Mouse (Mus musculus) forebrain, postnatal 0 days (tissue): ENCODE results near the gene Tcf7l1. TPM values are rescaled to one million over a fixed set of nuclear protein-coding genes. Genes with fewer than 3 reads are reported as not detected.

Source experiments
- ATAC-seq: fragments of 200-750 bp; cut with Nextera tagmentation; 2 replicates; pipeline ENCODE4 v1.8.0; 2017; ENCODE audit warnings: mild to moderate bottlenecking, moderate library complexity
- DNase-seq: peaks from one replicate; pipeline ENCODE4 v3.0.0-alpha.2; 2015
- H3K27ac ChIP-seq: fragments of 300-500 bp; sonication (generic); 2 replicates; pipeline ENCODE4 v1.5.1; 2014; ENCODE audit warnings: low read depth, mild to moderate bottlenecking, antibody characterized with exemption, low read length, moderate library complexity, mixed read lengths
- H3K27me3 ChIP-seq: fragments of 300-500 bp; sonication (generic); 2 replicates; pipeline ENCODE4 v1.6.1; 2014; ENCODE audit warnings: mild to moderate bottlenecking, low read length, mixed read lengths; ENCODE audit not compliant: insufficient read depth
- H3K36me3 ChIP-seq: fragments of 300-500 bp; sonication (generic); 2 replicates; pipeline ENCODE4 v1.6.1; 2014; ENCODE audit warnings: mild to moderate bottlenecking, moderate library complexity; ENCODE audit not compliant: insufficient read depth
- H3K4me1 ChIP-seq: fragments of 300-500 bp; sonication (generic); 2 replicates; pipeline ENCODE4 v1.6.1; 2014; ENCODE audit warnings: antibody characterized with exemption; ENCODE audit not compliant: insufficient read depth
- H3K4me2 ChIP-seq: fragments of 300-500 bp; sonication (generic); 2 replicates; pipeline ENCODE4 v1.6.1; 2014; ENCODE audit warnings: low read depth, mild to moderate bottlenecking, moderate library complexity
- H3K4me3 ChIP-seq: fragments of 300-500 bp; sonication (generic); 2 replicates; pipeline ENCODE4 v1.5.1; 2014; ENCODE audit warnings: low read depth, low read length, mixed read lengths
- H3K9ac ChIP-seq: fragments of 300-500 bp; sonication (generic); 2 replicates; pipeline ENCODE4 v1.6.1; 2014; ENCODE audit warnings: mild to moderate bottlenecking
- H3K9me3 ChIP-seq: fragments of 300-500 bp; sonication (generic); 2 replicates; pipeline ENCODE4 v1.6.1; 2016; ENCODE audit warnings: low read length
- CTCF ChIP-seq: sonication (generic); IDR thresholded peaks from 2 replicates; pipeline ENCODE4 v1.5.1; 2016; ENCODE audit warnings: antibody characterized with exemption, control low read depth, low read depth
- WGBS: fragments of 180-500 bp; shearing (Covaris S2); extraction: QIAGEN DNeasy Blood & Tissue Kit; methylation state at CpG from one replicate; pipeline ENCODE4 v1.1.7; 2014; 5-methylcytosine and 5-hydroxymethylcytosine counted together
- polyA plus RNA-seq: library from polyadenylated mRNA; unstranded; fragments of >200 nt; fragmentation: Nextera tagmentation; extraction: Ambion mirVana; gene quantifications from 2 replicates; pipeline ENCODE4 v1.2.1, GENCODE M21; 2015
- total RNA-seq: library from RNA; depleted of rRNA; stranded (reverse); fragments of >200 nt; gene quantifications from 2 replicates; pipeline ENCODE4 v1.2.3, GENCODE M21; 2014

Gene Tcf7l1
- total and polyA plus RNA-seq, 2 experiments from 2014 or later: 1.1 to 4.5 TPM

DNA sequence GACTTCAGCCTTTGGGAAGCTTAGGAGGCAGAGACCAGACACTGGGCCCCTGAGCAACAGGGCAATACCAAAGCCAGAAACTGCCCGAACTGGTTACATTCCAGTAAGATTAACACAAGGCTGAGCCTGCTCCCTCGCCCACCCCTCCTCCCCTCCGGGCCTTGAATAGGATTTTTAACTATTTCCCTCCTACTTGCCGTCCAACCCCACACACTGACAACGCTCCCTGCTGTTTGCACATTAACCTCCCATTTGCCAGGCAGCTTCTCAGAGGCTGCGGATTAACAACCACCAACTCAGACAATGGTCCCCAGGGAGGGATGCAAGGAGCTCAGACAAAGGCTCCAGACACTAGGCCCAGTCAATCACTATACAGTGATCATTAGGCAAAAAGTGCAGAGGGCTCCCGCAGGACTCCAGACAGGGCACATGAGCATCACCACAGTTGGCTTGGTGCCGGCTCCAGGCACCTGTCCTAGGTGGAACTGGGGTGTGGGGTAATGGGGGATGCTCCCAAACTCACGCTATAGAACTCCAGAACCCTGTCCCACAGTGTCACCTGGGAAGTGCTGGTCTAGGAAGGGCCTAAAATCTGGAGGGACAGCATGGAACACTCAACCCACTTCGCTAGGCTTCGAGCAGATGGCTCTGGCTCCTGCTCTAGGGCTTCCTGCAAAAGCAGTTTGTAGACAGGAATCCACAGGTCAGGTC is 111.4 kb downstream of the Tcf7l1 start:
- no peaks in the 10 kb centered on the region for H3K36me3 ChIP-seq
- DNase-seq: no peak
- 19% methylated on average over 11 of the region's 11 CpGs for WGBS
- no peaks in the 10 kb centered on the region for H3K27me3 ChIP-seq
- no peak for TF ChIP-seq CTCF
- no peak overlapping the region for H3K9ac ChIP-seq
- ATAC-seq: peak; percentile 68
- H3K4me2 ChIP-seq: peak overlapping the region; percentile 34
- H3K4me1 ChIP-seq: peaks cover 3% of the 10 kb centered on the region; the same call in 1 of the 2 replicates
- H3K4me3 ChIP-seq: no peak overlapping the region
- H3K27ac ChIP-seq: no peak overlapping the region
- H3K9me3 ChIP-seq: no peaks in the 10 kb centered on the region

DNA sequence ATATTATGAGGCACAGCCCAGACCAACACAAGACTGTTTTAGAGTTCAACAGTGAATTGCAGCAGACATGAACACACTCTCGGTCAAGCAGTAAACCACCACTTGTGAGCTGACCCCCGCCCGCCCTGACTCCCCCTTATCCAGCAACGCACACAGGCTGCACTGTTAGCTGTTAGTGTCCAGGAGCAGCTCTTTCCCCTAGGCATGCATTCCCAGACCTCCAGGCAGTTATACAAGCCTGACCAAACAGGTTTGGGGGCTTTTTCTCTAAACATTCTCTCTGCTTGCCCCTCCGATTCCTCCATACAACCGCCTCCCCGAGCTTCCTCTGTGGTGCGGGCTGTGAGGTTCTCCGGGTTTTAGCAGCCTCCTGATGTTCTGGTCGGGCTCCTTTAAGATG is 112.0 kb downstream of the Tcf7l1 start:
- Histone ChIP-seq H3K4me1 (peaks cover 3% of the 10 kb centered on the region; the same call in 1 of the 2 replicates), H3K4me3 (no peak overlapping the region), H3K27ac (no peak overlapping the region), H3K4me2 (peak overlapping the region; percentile 34), H3K27me3 (no peaks in the 10 kb centered on the region), H3K9ac (no peak overlapping the region), H3K9me3 (no peaks in the 10 kb centered on the region), H3K36me3 (no peaks in the 10 kb centered on the region)
- TF ChIP-seq CTCF: no peak
- ATAC-seq: peak; percentile 40
- DNase-seq: no peak
- WGBS: 22% methylated on average over 10 of the region's 10 CpGs

- Histone ChIP-seq H3K4me2 (no peak overlapping the region), H3K4me3 (no peak overlapping the region), H3K27ac (no peak overlapping the region), H3K27me3 (no peaks in the 10 kb centered on the region), H3K9ac (no peak overlapping the region), H3K4me1 (peaks cover 3% of the 10 kb centered on the region; the same call in 1 of the 2 replicates), H3K9me3 (no peaks in the 10 kb centered on the region), H3K36me3 (no peaks in the 10 kb centered on the region)
- DNase-seq: no peak
- ATAC-seq: no peak
- TF ChIP-seq CTCF: peak; percentile 34; the same call in 1 of the 2 replicates
- WGBS: 54% methylated on average over 2 of the region's 2 CpGs
These were observed 112.7 kb downstream of the Tcf7l1 start for GRCm38 (mm10) chr6:72676376-72676775.

GRCm38 (mm10) chr6:72673751-72674150 is 115.3 kb downstream of the Tcf7l1 start:
- no peaks in the 10 kb centered on the region for H3K9me3 ChIP-seq
- H3K4me2 ChIP-seq: no peak overlapping the region
- H3K36me3 ChIP-seq: no peaks in the 10 kb centered on the region
- TF ChIP-seq CTCF: no peak
- no peaks in the 10 kb centered on the region for H3K27me3 ChIP-seq
- DNase-seq (no peak), ATAC-seq (no peak)
- no peak overlapping the region for H3K9ac ChIP-seq
- H3K27ac ChIP-seq: no peak overlapping the region
- no peak overlapping the region for H3K4me3 ChIP-seq
- peaks cover 3% of the 10 kb centered on the region; the same call in 1 of the 2 replicates for H3K4me1 ChIP-seq

GRCm38 (mm10) chr6:72671129-72671528 is 117.9 kb downstream of the Tcf7l1 start:
- WGBS: 73% methylated on average over 8 of the region's 8 CpGs
- Histone ChIP-seq H3K36me3 (no peaks in the 10 kb centered on the region), H3K4me2 (no peak overlapping the region), H3K27me3 (no peaks in the 10 kb centered on the region), H3K4me3 (no peak overlapping the region), H3K9me3 (no peaks in the 10 kb centered on the region), H3K9ac (no peak overlapping the region), H3K27ac (no peak overlapping the region), H3K4me1 (no peaks in the 10 kb centered on the region)
- ATAC-seq (no peak), DNase-seq (no peak)
- no peak for TF ChIP-seq CTCF

DNA sequence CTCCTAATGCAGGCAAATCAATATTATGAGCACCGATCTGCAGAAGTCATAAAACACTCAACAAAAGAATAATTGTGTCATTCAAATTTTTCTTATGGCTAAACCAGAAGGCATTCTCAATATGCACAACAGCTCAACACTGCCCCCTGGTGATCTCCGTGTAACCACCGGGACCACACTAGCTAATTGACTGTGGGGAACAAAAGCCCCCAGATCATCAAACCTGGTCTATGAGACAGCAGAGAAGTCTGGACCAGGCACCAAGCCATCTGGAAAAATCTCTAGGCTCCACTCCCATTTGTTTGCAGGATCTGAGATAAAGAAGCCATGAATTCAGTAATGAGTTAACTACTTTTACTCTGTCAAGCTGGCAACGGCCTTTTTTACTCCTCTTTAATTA is 122.0 kb downstream of the Tcf7l1 start:
- Histone ChIP-seq H3K4me3 (no peak overlapping the region), H3K27ac (no peak overlapping the region), H3K9ac (no peak overlapping the region), H3K4me1 (no peaks in the 10 kb centered on the region), H3K4me2 (no peak overlapping the region), H3K9me3 (no peaks in the 10 kb centered on the region), H3K36me3 (no peaks in the 10 kb centered on the region), H3K27me3 (no peaks in the 10 kb centered on the region)
- peak; percentile 66 for TF ChIP-seq CTCF
- DNase-seq (peak; percentile 80), ATAC-seq (peak; percentile 78)
- 23% methylated on average over 4 of the region's 4 CpGs for WGBS

DNA sequence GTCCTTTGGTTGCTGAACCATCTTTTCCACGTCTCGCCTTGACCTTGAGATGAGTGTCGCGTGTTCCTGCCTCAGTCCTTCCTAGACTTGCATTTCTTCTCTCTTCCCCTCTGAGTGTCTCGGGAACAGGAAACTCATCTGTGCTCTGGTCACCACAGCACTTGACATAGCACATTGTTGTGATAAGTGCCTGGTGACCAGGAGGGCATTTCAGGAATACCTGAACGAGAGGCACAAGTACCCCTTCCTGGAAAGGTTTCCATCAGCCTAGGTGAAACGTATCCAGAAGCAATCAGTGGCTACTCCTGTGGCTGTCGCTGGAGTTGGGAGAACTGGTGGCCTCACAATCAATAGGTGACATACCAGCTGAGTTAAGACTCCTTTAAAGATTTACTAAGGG is 124.8 kb downstream of the Tcf7l1 start:
- WGBS: 78% methylated on average over 8 of the region's 8 CpGs
- Histone ChIP-seq H3K27ac (no peak overlapping the region), H3K36me3 (no peaks in the 10 kb centered on the region), H3K9ac (no peak overlapping the region), H3K9me3 (no peaks in the 10 kb centered on the region), H3K4me3 (no peak overlapping the region), H3K4me1 (no peaks in the 10 kb centered on the region), H3K4me2 (no peak overlapping the region), H3K27me3 (no peaks in the 10 kb centered on the region)
- DNase-seq: no peak
- ATAC-seq: no peak
- no peak for TF ChIP-seq CTCF
